Mouse (Mus musculus): Measurements from ENCODE around the gene Olfr1394. TPM values are rescaled to one million over a fixed set of nuclear protein-coding genes. Genes with fewer than 3 reads are reported as not detected.
"Not testable (repeated sequence)": the region's sequence is repeated elsewhere in the genome, so short reads cannot be mapped to it uniquely, and the experiment has no call there.

The Olfr1394 gene
- total RNA-seq, 2 experiments from 2014 or later: not detected

DNA sequence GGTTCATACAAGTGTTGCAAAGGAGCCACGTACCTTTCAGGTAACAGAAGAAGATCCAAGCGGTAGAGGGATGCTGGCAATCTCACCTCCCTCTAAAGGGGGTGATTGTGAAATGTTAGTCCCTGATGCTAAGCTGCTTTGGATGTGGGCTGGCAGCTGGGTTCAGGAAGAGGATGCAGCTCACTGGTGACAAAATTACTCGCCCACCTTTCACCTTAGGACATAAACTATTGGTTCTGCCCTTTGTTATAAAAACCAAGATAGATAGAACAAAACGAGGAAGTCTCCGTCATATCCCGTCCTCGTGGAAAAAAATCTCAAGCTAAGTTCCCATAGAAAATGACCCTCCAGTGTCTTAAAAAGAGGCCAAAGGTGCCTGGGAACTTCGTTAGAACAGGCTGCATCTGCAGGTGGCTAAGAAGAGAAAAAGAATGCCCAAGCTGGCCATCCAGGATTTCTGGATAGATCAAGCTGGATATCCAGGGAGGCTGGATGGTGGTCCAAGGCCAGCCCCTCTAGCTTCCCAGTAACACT lies 32.8 kb downstream of the Olfr1394 start, which contains the start of gene Btnl9:
Gene Btnl9 (minus strand): TSS at position 205 of the 534 bp plus-strand sequence.
- ATAC-seq (replicated peaks; ENCODE audit: low FRiP score, poor library complexity, severe bottlenecking): no peak

DNA sequence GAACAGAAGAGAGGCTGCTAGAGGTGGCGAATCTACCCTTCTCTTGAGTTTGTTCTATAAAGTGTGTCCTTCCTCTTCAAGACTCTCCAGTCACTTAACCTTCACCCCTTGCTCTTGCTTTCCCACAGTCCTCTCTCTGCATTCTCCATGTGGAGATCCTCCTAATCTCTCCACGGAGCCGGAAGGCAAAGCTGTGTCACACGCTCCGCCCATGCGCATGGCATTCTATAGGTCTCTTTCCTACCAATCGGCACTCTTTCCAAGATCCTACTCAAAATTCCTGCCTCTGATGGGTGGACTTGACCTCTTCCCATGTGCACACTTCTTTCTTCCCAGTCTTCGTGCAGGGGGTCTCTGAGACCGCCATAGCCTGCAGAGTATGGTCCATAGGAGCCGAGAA lies 33.5 kb downstream of the Olfr1394 start:
- no peak for ATAC-seq (replicated peaks; ENCODE audit: low FRiP score, poor library complexity, severe bottlenecking)

DNA sequence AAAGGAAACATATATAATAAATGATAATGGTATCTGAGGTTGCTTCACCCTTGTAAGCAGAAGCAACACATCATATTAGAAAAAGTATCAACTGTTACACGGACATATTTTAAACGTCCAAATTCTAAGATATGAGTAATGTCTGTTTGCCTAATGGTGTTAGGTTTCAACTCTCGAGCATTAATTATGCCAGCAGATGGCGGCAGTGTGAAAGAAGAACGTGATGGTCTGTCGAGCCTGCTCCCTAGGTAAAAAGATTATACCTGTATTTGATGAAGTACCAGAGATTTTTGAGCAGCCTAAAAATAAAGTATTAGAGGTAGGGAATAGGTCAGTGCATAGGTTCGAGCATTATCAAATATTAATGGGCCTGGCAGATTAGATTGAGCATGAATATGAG lies 35.6 kb downstream of the Olfr1394 start:
- no peak for ATAC-seq (replicated peaks; ENCODE audit: low FRiP score, poor library complexity, severe bottlenecking)

DNA sequence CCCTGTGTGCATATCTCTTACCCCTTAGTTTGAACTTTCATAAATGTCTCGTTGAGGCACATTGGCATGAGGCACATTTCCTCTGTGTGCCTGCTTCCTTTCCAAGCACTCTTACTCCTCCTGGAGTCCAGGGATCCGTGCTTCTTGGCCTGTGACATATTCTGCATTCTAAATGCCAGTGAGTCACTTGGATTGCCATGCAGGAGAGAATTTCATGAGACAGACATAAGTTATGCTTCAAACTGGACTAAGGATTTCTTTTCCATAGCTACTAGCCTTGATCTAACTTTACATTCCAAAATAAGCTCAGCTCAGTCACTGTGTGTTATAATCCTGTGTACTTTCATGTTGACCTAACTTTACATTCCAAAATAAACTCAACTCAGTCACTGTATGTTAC lies 36.9 kb downstream of the Olfr1394 start:
- no peak for ATAC-seq (replicated peaks; ENCODE audit: low FRiP score, poor library complexity, severe bottlenecking)

DNA sequence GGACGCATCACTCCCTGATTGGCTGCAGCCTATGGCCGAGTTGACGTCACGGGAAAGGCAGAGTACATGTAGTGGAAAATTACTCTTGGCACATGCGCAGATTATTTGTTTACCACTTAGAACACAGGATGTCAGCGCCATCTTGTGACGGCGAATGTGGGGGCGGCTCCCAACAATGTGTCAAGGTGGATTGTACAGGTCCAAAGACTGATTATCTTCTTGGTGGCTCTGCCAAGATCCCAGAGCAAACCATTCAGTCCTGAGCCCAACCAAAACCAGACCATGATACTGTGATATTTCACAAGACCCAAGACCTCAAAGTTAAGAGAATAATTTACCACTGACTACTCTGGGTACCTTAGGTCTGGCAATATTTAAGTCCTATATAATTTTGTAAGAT lies 40.6 kb downstream of the Olfr1394 start:
- not testable (repeated sequence) for ATAC-seq (replicated peaks; ENCODE audit: low FRiP score, poor library complexity, severe bottlenecking)

DNA sequence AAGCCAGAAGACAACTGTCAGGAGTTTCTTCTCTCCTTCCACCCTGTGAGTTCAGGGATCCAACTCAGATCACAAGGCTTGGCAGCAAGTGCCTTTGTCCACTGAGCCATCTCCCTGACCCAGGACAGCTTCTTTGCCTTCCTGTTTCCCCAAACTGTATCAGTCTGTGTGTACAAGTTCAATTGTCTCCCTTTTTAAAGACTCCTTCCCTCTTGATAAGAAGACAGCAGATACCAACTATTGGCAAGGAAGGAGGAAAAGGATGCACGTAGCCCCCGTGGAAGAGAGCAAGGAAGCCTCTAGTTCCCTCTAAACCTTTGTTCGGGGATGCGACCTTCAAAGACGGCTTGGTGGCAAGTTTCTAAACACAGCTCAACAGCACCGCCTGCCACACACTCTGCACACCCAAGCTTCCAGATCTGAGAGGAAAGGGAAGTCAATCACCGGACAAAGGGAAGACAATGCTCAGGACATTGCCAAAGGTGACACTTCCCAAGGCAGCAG lies 41.7 kb downstream of the Olfr1394 start:
- no peak for ATAC-seq (replicated peaks; ENCODE audit: low FRiP score, poor library complexity, severe bottlenecking)

DNA sequence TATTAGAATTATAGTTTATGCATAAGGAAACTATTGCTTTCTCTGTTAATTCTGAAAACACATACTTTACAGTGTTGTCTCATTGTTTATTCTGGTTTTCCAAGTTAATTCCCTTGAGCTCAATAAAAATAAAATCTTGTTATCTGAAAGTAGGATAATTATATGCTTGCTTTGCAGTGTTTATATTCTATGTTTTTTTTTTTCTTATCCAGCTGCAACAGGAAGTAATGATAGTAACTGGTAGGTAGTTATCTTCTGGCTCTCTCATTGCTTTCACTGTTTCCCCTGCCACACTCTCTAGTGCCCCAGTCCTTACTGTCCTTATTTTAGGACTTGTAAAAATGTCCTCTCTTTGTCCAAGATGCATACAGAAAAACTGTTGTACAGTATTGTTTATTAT lies 46.5 kb downstream of the Olfr1394 start:
- no peak for ATAC-seq (replicated peaks; ENCODE audit: low FRiP score, poor library complexity, severe bottlenecking)

DNA sequence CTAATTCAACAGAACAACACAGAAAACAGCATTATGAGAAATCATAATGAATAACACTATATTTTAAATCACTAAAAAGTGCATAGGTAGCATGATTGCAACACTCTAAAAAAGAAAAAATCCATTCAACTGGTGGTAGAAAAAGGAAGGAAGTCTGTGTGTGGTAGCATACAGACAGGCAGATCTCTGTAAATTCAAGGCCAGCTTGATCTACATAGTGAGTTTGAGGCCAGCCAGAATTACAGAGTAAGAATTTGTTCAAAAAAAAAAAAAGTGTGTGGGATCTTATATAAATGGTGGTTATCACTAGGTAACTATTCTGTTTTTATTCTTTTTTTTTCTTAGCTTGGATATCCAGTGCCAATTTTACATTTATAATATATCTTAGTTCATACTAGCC lies 47.0 kb downstream of the Olfr1394 start:
- no peak for ATAC-seq (replicated peaks; ENCODE audit: low FRiP score, poor library complexity, severe bottlenecking)

DNA sequence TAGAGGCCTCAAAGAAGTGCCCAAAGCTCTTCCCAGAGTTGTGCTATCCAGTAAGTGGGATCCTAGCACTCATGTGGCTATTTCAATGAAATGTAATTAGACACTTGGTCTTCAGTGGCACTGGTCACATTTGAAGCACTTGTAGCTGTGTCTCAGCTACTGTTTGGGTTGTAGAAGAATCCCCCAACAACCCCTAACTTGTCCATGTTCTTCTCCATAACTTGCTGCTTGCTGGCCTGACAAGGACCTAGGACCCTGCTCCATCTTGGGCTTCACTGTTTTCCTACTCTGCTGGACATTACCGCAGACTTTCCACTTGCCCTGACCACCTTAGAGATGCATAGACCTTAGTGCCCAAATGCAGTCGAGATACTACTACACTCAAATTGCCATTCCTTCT lies 47.9 kb downstream of the Olfr1394 start:
- ATAC-seq (replicated peaks; ENCODE audit: low FRiP score, poor library complexity, severe bottlenecking): no peak

DNA sequence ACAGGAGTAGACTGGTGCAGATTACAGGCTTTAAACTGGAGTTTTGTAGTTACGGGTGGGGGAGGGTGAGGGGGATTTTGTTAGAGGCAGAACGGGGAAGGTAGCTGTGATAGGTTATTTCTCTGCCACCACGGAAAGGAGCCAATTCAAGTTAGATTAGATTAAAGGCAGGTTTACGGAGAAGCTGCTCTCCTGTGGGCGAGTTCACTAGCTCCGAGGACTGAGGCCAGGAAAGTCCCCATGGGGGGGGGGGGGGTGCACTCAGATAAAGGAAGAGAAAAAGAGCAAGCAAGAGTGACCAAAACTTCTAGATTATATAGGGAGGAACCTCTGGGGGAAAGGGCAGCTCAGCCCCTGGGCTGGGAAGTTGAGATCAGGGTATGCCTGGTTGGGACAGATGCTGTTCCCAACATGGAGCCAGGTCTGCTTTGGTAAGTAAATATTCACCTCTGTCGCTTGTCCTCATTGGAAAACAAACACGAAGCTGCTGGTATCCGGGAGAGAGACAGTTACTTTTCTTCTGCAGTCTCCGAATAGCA lies 48.4 kb downstream of the Olfr1394 start:
- ATAC-seq (replicated peaks; ENCODE audit: low FRiP score, poor library complexity, severe bottlenecking): peak; percentile 28; the same call in 1 of the 2 replicates

DNA sequence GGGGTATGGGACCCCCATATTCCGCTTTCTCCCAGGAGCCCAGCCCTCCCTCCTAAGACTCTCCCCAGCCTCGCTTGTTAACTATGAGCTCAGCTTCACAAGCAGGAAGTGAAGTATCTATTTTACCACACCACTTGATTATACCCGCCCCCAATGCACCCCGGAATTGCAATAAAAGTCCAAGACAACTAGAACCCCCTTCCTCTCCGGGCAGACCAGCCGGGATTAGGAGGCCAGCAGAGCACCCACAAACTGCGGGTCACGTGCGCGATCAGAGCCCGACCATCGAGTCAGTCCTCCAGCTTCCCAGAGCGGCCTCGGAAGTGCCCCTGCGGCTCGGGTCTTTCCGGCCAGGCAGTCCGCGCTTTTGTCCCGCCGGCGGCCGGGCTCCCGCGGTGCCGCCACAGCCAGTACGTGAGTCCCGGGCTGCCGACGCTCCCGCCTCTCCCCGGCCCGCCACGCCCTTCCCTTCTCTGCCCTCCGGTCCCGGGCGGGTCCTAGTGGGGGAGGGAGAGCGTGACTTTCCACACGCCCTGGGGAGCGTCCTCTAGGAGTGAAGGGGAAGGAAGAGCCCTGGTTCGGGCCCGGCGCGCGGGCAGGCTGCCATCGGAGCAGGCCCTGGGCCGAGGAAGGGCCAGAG lies 49.1 kb downstream of the Olfr1394 start, which contains the start of gene Zfp62:
Gene Zfp62 (plus strand): TSS at position 164 of the 640 bp plus-strand sequence.
- ATAC-seq (replicated peaks; ENCODE audit: low FRiP score, poor library complexity, severe bottlenecking): peak; percentile 91

DNA sequence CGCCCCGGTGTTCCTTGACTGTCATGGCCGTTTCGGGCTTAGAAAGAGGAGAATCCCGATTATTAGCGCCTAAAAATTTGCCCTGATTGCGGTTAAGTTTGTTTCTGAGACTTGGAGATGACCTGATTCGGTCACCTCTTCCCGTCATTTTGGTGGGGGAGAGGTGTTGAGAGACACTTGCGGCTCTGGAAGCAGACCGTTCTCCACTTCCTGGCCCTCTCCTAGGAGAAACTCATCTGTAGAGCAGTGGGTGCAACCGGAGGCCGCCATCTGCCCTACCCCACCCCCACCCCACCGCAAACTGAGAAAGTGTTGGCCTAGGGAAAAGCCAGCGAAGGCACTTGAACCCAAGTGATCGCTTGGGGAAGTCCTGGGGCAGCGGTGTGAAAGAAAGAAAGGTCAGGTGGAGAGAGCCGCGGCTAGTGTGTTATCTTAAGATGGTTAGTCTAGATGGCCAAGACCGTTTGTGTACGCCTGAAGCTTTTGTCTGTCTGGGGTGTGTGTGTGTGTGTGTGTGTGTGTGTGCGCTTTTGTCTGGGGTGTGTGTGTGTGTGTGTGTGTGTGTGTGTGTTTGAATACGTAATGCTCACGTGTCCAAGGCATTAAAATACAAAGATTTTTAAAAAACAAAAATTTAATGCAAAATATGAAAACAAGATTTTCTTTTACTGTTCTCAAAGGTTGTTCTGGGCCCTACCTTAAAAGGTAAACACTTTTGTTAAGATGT lies 49.8 kb downstream of the Olfr1394 start:
- ATAC-seq (replicated peaks; ENCODE audit: low FRiP score, poor library complexity, severe bottlenecking): peak; percentile 56

DNA sequence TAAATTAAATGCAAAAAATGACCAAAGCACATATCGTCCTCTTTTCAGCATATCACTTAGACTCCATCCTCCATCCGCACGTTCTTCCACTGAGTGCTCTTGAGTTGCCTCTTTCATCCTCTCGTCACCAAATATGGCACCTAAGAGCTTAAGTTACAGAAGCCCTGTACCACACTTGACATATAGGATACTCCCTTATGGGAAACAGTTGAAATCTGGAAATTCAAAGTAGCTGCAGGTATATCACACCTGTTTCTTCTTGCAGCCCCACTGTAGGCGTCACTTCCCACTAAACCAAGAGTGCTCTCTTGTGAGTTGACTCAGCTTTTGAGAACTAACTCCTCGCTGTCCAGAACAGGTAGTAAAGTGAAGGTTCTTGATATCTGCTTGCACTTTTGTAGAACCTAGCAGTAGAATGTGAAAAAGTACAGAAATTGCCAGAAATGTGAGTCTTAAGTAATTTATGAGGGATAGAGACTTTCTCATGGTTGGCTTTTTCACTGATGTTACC lies 51.0 kb downstream of the Olfr1394 start:
- ATAC-seq (replicated peaks; ENCODE audit: low FRiP score, poor library complexity, severe bottlenecking): no peak

DNA sequence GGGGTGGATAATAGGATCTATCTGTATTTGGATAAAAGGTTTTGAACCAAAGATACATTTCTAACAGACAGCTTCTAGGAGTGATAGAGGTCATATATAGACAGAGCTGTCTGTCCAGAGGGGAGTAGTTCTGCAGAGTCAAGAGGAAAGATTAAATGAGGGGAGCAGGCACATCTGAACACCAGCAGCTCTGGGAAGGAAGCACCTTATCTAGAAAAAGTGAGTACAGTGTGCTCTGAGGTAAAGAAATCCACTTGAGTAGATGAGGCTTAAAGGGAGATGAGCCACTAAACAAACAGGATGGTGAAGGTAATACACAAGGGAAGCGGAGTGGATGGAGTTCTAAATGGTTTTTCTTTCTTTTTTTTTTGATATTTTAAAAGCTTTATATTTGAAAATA lies 53.3 kb downstream of the Olfr1394 start:
- no peak for ATAC-seq (replicated peaks; ENCODE audit: low FRiP score, poor library complexity, severe bottlenecking)

Other genes starting within 250 kb of the Olfr1394 start
- 6.3 and 13.7 TPM in 2 replicates for gene Psme2b, start 208.2 kb upstream of the Olfr1394 start, total RNA-seq (2015; ENCODE audit: low replicate concordance)
- gene Psme2b, start 208.2 kb upstream of the Olfr1394 start, total RNA-seq (2017; ENCODE audit: low replicate concordance): 0.90 and 2.6 TPM in 2 replicates
- gene Olfr56, start 175.5 kb upstream of the Olfr1394 start, total RNA-seq (2015; ENCODE audit: low replicate concordance): 1.7 and 3.2 TPM in 2 replicates
- gene Olfr56, start 175.5 kb upstream of the Olfr1394 start, total RNA-seq (2017; ENCODE audit: low replicate concordance): 1.5 and 6.1 TPM in 2 replicates
- gene 9930111J21Rik1, start 175.0 kb upstream of the Olfr1394 start, total RNA-seq (2015; ENCODE audit: low replicate concordance): 12.2 and 15.5 TPM in 2 replicates
- 1.4 and 5.0 TPM in 2 replicates for gene 9930111J21Rik1, start 175.0 kb upstream of the Olfr1394 start, total RNA-seq (2017; ENCODE audit: low replicate concordance)
- gene Gm12185, start 162.2 kb upstream of the Olfr1394 start, total RNA-seq (2015; ENCODE audit: low replicate concordance): 1.1 TPM in 1 of 2 replicates, not detected in the other
- not detected in 2 replicates for gene Gm12185, start 162.2 kb upstream of the Olfr1394 start, total RNA-seq (2017; ENCODE audit: low replicate concordance)
- not detected in 2 replicates for gene Tgtp1, start 160.2 kb upstream of the Olfr1394 start, total RNA-seq (2015; ENCODE audit: low replicate concordance)
- 2.6 and 3.5 TPM in 2 replicates for gene Tgtp1, start 160.2 kb upstream of the Olfr1394 start, total RNA-seq (2017; ENCODE audit: low replicate concordance)
- 19.1 and 19.3 TPM in 2 replicates for gene 9930111J21Rik2, start 103.1 kb upstream of the Olfr1394 start, total RNA-seq (2015; ENCODE audit: low replicate concordance)
- 13.3 and 13.7 TPM in 2 replicates for gene 9930111J21Rik2, start 103.1 kb upstream of the Olfr1394 start, total RNA-seq (2017; ENCODE audit: low replicate concordance)
- 10.5 and 29.3 TPM in 2 replicates for gene Tgtp2, start 90.2 kb upstream of the Olfr1394 start, total RNA-seq (2015; ENCODE audit: low replicate concordance)
- 19.6 and 28.1 TPM in 2 replicates for gene Tgtp2, start 90.2 kb upstream of the Olfr1394 start, total RNA-seq (2017; ENCODE audit: low replicate concordance)
- gene Ifi47, start 77.8 kb upstream of the Olfr1394 start, total RNA-seq (2015; ENCODE audit: low replicate concordance): 54.1 and 55.9 TPM in 2 replicates
- 17.2 and 18.8 TPM in 2 replicates for gene Ifi47, start 77.8 kb upstream of the Olfr1394 start, total RNA-seq (2017; ENCODE audit: low replicate concordance)
- gene Olfr1396, start 39.5 kb upstream of the Olfr1394 start, total RNA-seq (2015; ENCODE audit: low replicate concordance): not detected in 2 replicates
- not detected in 2 replicates for gene Olfr1396, start 39.5 kb upstream of the Olfr1394 start, total RNA-seq (2017; ENCODE audit: low replicate concordance)
- not detected in 2 replicates for gene Olfr1395, start 12.1 kb upstream of the Olfr1394 start, total RNA-seq (2015; ENCODE audit: low replicate concordance)
- not detected in 2 replicates for gene Olfr1395, start 12.1 kb upstream of the Olfr1394 start, total RNA-seq (2017; ENCODE audit: low replicate concordance)
- gene Btnl9, start 32.8 kb downstream of the Olfr1394 start, total RNA-seq (2015; ENCODE audit: low replicate concordance): 1.1 and 2.9 TPM in 2 replicates
- 0.53 and 0.77 TPM in 2 replicates for gene Btnl9, start 32.8 kb downstream of the Olfr1394 start, total RNA-seq (2017; ENCODE audit: low replicate concordance)
- gene Zfp62, start 48.9 kb downstream of the Olfr1394 start, total RNA-seq (2015; ENCODE audit: low replicate concordance): 55.9 and 72.1 TPM in 2 replicates
- gene Zfp62, start 48.9 kb downstream of the Olfr1394 start, total RNA-seq (2017; ENCODE audit: low replicate concordance): 35.6 and 36.3 TPM in 2 replicates
- gene Mgat1, start 89.8 kb downstream of the Olfr1394 start, total RNA-seq (2015; ENCODE audit: low replicate concordance): 12.2 and 15.5 TPM in 2 replicates
- 21.8 and 26.2 TPM in 2 replicates for gene Mgat1, start 89.8 kb downstream of the Olfr1394 start, total RNA-seq (2017; ENCODE audit: low replicate concordance)
- not detected in 2 replicates for gene Olfr1393, start 123.9 kb downstream of the Olfr1394 start, total RNA-seq (2015; ENCODE audit: low replicate concordance)
- gene Olfr1393, start 123.9 kb downstream of the Olfr1394 start, total RNA-seq (2017; ENCODE audit: low replicate concordance): not detected in 2 replicates
- gene Olfr1392, start 130.9 kb downstream of the Olfr1394 start, total RNA-seq (2015; ENCODE audit: low replicate concordance): not detected in 2 replicates
- not detected in 2 replicates for gene Olfr1392, start 130.9 kb downstream of the Olfr1394 start, total RNA-seq (2017; ENCODE audit: low replicate concordance)
- not detected in 2 replicates for gene Olfr10, start 150.4 kb downstream of the Olfr1394 start, total RNA-seq (2015; ENCODE audit: low replicate concordance)
- not detected in 2 replicates for gene Olfr10, start 150.4 kb downstream of the Olfr1394 start, total RNA-seq (2017; ENCODE audit: low replicate concordance)
- gene Olfr1391, start 168.4 kb downstream of the Olfr1394 start, total RNA-seq (2015; ENCODE audit: low replicate concordance): not detected in 2 replicates
- gene Olfr1391, start 168.4 kb downstream of the Olfr1394 start, total RNA-seq (2017; ENCODE audit: low replicate concordance): not detected in 2 replicates
- not detected in 2 replicates for gene Olfr1390, start 180.8 kb downstream of the Olfr1394 start, total RNA-seq (2015; ENCODE audit: low replicate concordance)
- not detected in 2 replicates for gene Olfr1390, start 180.8 kb downstream of the Olfr1394 start, total RNA-seq (2017; ENCODE audit: low replicate concordance)